Mouse (Mus musculus) liver, postnatal 0 days (tissue): ENCODE results near the gene Set.

Source experiments
- CTCF ChIP-seq: sonication (generic); IDR thresholded peaks from 2 replicates; pipeline ENCODE4 v1.5.1; 2016; ENCODE audit warnings: antibody characterized with exemption, low read depth
- EP300 ChIP-seq: IDR thresholded peaks from 2 replicates; pipeline ENCODE4 v1.6.1; 2016; ENCODE audit warnings: antibody characterized with exemption, low read depth, mild to moderate bottlenecking

DNA sequence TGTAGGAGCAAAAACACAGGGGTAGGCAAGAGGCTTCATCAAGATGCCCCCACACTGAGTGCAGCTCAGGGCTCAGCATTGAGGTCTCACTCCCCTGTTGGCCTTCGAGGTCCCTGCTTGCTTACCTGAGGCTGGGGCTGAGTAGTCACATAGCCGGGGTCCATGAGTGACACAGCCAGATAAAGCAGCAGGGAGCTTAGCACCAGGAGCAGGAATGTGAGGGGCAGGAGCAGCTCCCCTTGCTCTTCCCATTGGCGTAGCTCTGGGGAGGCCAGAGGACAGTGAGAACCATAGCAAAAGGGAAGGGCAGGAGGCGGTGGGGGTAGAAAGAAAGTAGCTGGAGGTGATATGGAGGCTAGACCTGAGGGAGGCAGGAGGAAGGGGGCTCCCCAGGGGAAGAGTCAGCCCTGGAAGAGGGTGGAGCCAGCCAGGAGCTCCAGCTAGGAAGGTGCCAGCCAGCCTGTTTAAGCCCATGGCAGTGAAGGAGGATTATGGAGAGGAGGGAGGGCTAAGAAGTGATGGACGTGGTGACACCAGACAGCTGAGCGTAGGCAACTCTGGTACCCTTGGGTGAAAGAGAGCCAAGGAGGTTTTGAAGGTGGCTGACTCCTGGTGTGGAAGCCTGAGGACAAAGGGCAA is 35.2 kb downstream of the Set start:
- TF ChIP-seq CTCF (no peak), EP300 (no peak)
